12 mouse cellular contexts compared by ENCODE assay signal in genomic region chr12:117151611-117152010, GRCm38 (mm10).
DNase-seq lines count a peak whose midpoint lies in the region; ATAC-seq lines count a peak whose summit lies in the region.
"Had no signal": no experiment of that assay in that cellular context is flagged by ENCODE, and none has a peak within 500 bp of the region (broad histone marks: within the 10 kb centered on the region; RNA-seq: fewer than 3 reads in every experiment).

No protein-coding gene starts in this region.

- DNase-seq in right cerebral cortex, postnatal 10 days (ENCODE audit: low spot score in 2 of 2) = peak; percentile 37 to 47
- no peak for DNase-seq in right cerebral cortex, postnatal 25 days
- peak; percentile 73 for DNase-seq in midbrain, embryonic 10.5 days (ENCODE audit: low spot score)
- peak; percentile 48 for DNase-seq in retina, postnatal 1 day
- no peak for DNase-seq in lung, postnatal 14 days
- DNase-seq in gastrocnemius, postnatal 25 days = no peak
- DNase-seq in lung, postnatal 36 days = no peak
- DNase-seq: adrenal gland, postnatal 25 days; cerebellum, adult 8-10 months; lung, adult 18-20 months; right cerebral cortex, adult 18-20 months had no signal

- H3K4me3 ChIP-seq in forebrain, embryonic 16.5 days (replicated peaks; ENCODE audit: low read length) = peak overlapping the region; percentile 31
- H3K4me3 ChIP-seq in midbrain, embryonic 10.5 days = peak overlapping the region; percentile 94

- peaks cover 69% of the 10 kb centered on the region for H3K27me3 ChIP-seq in forebrain, embryonic 16.5 days (replicated peaks; ENCODE audit: control insufficient read depth, insufficient read depth, low read length)
- peaks cover 60% of the 10 kb centered on the region for H3K27me3 ChIP-seq in midbrain, embryonic 10.5 days (ENCODE audit: low read depth, poor library complexity, severe bottlenecking)

- peak overlapping the region; percentile 64 for H3K4me2 ChIP-seq in forebrain, embryonic 16.5 days (ENCODE audit: low read length)

- no peaks in the 10 kb centered on the region for H3K9me3 ChIP-seq in forebrain, embryonic 16.5 days (ENCODE audit: control insufficient read depth, low read length)
- H3K9me3 ChIP-seq in midbrain, embryonic 10.5 days (replicated peaks) = no peaks in the 10 kb centered on the region

- WGBS in forebrain, embryonic 16.5 days = 6% methylated on average over 7 of the region's 7 CpGs
- 3% methylated on average over 7 of the region's 7 CpGs for WGBS in midbrain, embryonic 10.5 days

- H3K36me3 ChIP-seq in forebrain, embryonic 16.5 days (ENCODE audit: control insufficient read depth, insufficient read depth) = no peaks in the 10 kb centered on the region
- peaks cover 5% of the 10 kb centered on the region for H3K36me3 ChIP-seq in midbrain, embryonic 10.5 days

- peak; percentile 9; the same call in 1 of the 2 replicates for ATAC-seq in forebrain, embryonic 16.5 days

- H3K4me1 ChIP-seq in forebrain, embryonic 16.5 days (replicated peaks; ENCODE audit: control insufficient read depth, insufficient read depth, low read length) = peaks cover 31% of the 10 kb centered on the region
- H3K4me1 ChIP-seq in midbrain, embryonic 10.5 days = peaks cover 64% of the 10 kb centered on the region

- peak overlapping the region; percentile 24 for H3K9ac ChIP-seq in forebrain, embryonic 16.5 days (replicated peaks; ENCODE audit: low read depth, low read length)

- peak overlapping the region; percentile 88 for H3K27ac ChIP-seq in forebrain, embryonic 16.5 days (ENCODE audit: low read length)
- H3K27ac ChIP-seq in midbrain, embryonic 10.5 days (replicated peaks) = peak overlapping the region; percentile 98

Comparison
In these comparisons a context has a peak if more than half of its experiments do, and no peak if none do; other contexts are left out.
1. DNase-seq: peak in right cerebral cortex, postnatal 10 days (2 of 2), midbrain, embryonic 10.5 days (single experiment) and retina, postnatal 1 day (single experiment); none in right cerebral cortex, postnatal 25 days (single experiment), lung, postnatal 14 days (single experiment), gastrocnemius, postnatal 25 days (single experiment) and lung, postnatal 36 days (single experiment).